Mouse (Mus musculus) c-Kit-negative CD71-positive TER-119-positive erythroid progenitor cells, embryonic 14.5 days (primary cell): ENCODE data around the gene Gipc2.

Experiments
- DNase-seq: peaks from one replicate; pipeline ENCODE4 v3.0.0-alpha.2; 2013; ENCODE audit warnings: low read depth, low spot score

Gene Gipc2

DNA sequence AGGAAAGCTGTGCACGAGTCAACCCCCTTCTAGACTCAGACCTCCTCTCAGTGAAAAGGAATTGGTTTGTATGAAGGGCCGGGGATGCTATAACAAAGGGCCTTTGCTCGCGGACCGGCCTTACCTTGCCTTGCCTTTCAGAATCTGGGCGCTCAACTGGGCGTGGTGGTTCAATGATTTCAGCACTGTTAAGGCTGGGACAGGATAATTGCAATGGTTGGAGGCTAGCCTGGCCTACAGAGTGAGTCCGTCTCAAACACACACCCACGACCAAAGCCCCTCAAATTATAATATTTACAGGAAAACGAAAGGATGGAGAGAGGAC is at the start of gene Gipc2:
Gene Gipc2, minus strand, starts transcription at position 132 of the 325 bp plus-strand sequence.
- no peak for DNase-seq

DNA sequence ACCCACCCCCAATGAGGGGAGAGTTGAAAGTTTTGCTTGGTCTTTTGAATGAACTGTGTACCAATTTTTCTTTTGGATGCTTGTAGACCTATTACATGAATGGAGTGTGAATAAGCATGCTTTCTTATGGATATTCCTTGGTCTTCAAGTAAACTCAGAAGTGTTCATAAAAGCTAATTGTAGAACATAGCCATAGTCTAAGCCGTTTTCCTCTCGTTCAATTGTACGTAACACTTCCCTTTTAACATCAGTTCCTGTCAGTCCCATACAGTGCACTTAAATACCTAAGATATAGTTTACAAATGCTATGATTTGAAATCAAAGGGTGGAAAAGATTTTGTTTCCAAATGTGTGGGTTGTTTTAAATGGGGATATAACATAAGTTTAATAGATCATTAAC is 47.4 kb upstream of the Gipc2 start:
- DNase-seq, result no peak

DNA sequence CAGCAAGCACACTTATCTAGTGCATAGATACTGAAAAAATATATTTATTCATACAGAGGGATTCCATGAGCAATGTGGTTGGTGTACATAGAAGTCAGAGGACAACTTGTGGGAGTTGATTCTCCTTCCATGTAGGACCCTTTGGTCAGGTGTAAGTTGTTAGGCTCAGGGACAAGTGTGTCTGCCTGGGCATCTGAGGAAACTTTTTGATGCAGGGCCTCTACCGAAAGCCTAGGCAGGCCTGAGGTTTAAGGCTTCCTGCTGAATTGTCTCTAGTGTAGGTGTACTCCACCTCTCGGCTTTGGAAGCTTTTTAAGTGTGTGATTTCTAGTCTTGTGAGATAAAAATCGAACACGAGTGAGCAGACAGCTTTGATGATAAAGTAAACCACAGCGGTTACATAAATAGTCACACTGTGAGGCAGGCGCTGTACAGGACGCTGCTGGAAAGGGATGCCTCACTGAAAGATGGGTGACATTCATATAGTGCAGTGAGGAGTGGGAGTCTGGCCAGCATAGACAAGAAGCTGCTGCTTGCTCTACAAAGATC is 45.8 kb upstream of the Gipc2 start:
- no peak for DNase-seq

DNA sequence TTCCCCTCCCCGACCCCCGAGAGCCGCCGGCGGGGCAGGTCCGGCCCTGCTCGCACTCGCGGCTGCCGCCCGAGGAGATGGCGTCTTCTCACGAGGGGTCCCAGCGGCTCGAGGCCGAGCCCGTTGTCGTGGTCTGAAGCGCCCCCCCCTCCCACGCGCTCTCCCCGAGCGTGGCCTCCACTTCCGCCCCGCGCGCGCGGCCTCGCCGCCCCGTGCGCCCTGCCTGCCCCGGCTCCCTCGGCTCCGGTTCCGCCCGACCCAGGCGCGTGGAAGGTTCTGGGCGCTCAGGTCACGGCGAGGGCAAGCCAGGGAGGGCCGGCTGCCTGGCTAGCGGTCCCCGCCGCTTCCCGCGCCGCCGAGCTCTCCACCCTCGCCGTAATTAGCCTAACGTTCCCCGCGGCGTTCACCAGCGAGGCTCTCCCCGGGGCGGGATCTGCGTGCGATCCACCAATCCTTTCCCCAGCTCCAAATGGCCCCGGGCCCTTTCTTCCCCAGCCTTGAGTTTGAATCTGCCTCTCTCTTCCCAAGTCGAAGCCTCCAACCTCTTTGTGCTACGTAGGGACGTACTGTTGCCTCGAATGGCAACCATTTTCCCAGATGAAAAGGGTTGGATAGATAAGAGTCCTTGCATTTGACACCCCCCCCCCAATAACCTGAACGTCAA is 44.8 kb upstream of the Gipc2 start:
- peak; percentile 46 for DNase-seq

DNA sequence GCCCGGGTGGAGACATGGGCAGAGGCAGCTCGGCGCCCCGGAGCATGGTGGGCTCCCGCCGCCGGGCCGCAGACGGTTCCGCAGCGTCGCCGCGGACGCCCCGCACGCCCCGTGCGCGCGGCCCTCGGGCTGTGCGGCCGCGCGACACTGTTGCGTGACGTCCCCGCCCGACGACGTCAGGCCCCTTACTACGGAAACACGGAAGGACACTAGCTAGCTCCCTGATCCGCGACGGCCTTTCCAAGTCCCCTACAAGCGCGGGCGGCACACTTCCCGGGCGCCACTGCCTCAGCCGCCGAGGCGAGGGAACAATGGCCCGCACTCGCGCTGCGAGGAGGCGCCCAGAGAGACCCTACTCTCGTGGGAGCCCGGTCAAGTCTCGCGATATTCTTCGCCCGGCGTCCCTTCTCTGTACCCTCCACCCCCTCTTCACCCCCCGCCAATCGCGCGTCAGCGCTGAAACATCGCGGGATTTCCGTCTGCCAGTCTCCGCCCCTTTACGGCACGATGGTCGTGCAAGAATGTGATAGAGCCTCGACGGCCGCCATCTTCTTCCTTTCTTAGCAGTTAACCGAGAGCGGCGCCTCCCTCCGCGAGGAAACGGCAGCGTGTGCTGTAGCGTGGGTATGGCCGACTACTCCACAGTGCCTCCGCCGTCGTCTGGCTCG is 44.1 kb upstream of the Gipc2 start, which contains the start of the genes Dnajb4 and Fubp1:
Gene Dnajb4, minus strand, starts transcription at position 336 of the 668 bp plus-strand sequence.
Gene Fubp1, plus strand, starts transcription at position 456 of the 668 bp plus-strand sequence.
- peak; percentile 99 for DNase-seq

DNA sequence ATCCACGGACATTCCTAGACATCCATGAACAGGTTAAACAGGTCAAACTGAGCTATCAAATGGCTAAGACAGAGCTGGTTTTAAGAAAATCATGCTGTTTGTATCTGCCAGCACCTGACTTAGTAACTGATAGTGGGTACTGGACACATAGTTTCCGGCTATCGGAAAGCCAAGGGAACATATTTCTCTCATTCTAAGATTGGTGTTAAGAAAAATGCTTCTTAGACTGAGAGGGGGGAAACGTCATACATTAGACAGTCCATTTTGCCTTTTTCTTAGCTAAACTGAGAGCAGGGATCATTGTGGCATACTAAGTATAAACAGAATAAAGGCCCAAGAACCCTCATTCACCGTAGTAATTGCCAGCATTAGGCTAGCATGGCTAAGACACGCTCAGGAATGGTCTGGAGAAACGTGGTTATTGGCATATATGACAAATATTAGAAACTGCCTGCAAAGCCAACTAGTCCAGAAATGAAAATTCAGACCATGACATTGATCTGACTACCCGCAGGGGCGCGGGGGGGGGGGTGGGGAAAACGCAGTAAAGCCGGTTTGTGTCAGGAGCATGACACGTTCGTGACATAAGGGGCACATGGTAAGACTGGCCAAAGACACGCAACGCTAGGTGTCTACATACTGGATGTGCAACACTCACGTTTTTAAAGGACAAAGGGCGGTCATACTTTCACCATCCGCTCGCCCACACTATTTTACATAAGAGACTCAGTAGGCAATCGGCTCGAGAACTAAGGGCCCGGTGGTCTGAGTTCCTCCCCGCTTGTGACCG is 43.3 kb upstream of the Gipc2 start:
- DNase-seq, result peak; percentile 38

DNA sequence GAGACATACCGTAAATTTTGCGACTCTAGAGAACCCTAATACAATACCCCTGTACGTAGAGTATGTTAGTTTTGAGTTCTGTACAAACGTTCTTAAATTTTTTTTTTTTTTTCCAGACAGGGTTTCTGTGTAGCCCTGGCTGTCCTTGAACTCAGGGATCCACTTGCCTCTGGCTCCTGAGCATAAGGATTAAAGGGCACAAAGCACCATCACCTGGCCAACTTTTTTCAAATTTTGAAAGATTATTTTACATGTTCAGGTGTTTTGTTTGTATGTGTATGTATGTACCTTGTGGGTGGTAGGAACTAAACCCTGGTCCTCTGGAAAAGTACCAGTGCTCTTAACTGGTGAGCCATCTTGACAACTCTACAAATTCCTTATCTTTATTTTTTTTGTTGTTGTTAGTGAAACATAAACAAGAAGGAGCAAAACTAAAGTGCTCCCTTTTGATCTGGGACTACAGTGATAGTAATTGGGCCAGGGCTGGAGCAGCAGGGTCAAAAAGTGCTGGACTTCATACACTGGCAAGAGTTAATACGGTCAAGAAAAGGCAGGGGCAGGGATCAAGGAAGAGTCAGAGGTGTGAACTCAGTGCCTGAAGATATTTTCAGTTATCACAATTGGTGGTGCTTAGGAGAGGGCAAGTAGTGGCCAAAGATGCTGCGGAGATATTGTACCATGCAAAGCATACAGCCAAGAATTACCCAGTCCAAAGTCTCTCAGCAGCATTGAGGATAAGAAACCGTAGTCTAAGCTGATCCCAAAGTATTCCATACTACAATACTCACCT is 42.3 kb upstream of the Gipc2 start:
- DNase-seq, result no peak

DNA sequence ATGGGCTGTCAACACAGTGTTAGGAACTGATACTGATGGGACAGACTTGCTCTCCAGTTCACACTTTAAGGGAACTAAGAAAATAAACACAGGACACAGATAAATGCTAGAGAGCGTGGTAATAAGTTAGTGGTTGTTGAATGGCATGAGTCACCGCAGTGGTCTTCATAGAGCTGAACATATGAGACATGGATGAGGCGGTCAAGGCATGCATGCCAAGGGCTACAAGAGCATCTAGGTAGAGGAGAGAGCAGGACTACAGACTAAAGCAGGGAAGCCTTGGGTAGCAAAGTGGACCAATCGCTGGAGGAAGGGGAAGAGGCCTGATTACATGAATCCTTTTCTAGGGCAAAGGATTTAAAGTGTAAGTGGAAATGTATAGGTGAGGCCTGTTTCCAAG is 41.1 kb upstream of the Gipc2 start:
- no peak for DNase-seq

DNA sequence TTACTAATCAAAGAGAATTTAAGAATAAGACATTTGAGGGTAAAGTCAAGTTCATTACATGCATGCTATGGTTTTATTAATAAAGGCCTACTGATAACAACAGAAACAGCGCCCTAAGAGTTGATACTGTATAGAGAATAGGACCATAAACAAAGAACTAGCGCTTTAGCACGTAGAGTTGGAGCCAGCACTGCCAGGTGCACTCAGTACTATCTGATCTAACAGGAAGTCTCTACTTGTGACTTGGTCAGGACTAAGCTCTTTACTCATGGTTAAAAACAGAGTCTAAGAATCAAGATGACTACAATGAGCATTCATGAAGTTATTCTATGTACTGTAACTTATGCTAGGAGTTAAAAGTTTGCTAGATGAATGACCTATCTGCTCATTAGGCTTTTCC is 38.5 kb upstream of the Gipc2 start:
- no peak for DNase-seq

DNA sequence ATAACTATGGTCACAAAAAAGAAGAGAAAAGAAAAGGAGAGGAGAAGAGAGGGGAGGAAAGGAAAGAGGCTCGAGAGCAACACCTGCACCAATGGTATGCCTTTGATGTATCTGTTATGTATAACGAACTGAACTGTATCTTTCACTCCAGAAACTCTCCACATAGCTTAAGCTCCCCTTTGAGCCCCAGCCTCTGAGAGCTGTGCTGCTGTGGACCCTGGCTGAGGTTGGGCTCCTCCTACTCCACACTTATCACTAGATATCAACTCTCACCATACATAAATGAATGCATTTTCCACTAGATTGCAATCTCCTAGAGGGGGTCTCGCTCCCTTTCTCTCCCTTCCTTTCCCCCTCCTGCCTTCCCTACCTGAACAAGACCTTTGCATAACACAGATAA is 38.0 kb upstream of the Gipc2 start:
- no peak for DNase-seq

DNA sequence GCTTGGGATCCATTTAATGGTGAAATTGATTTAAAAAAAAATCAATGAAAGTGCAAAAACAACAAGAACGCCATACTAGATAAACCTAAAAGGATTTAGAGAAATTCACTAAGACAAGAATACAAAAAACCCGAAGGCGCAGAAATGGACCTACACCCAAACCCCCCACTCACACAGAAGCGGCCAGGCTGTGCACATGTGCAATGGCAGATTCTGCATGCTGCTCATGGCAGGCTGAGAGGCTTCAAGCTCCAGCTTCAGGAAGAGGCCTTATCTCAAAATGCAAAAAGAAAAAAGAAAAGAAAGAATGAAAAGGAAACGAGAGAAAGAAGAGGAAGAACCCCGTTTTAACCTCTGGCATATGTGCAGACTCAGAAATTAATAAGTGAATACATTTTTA is 37.4 kb upstream of the Gipc2 start:
- DNase-seq, result no peak

DNA sequence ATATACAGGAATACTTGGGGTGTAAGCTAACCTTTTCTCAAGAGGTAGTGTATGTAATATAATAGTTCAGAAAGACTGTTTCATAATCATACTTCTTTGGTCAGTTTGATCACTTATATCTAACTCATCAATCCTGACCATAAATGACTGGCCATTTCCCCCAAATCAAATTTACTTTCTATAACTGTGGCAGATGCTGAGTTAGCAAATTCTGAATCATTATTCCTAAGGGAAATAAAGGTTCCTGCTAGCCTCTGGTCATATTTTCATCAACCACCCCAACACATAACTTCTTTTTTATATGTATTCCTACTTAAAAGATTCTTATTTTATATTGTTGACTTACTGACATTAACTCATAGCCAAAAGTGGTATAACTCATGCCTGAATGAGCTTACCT is 36.9 kb upstream of the Gipc2 start:
- no peak for DNase-seq

DNA sequence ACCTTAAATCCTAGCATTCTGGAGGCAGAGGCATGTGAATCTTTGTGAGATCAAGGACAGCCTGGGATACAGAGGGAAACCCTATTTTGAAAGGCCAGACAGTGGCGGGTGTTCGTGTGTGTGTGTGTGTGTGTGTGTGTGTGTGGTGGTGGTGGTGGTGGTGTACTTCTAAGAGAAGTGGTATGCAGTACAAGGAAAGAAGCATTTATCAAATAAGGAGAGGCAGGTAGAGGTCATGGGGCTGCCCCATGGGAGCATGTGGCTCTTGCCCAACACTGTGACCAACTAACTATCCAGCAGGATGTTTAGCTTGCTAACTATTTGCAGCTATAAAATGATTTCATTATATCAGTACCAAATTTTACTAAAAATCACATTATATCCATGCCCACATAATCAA is 35.6 kb upstream of the Gipc2 start:
- no peak for DNase-seq

DNA sequence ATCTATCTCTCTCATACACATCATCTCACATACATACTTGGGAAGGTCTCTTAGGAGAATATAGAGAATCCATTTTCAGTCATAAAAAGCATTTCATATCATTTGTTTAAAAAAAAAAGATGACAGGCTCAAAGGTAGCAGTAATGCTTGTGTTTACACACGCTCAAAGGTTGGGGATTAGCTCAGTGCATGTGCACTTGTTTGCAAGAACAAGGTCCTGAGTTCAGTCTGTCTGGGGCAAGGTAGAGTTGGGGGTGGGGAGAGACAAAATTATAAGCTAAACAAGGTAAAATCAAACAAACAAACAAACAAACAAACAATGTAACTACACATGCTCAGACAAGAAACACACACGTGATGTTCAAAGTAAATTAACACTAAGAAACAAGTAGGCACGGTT is 35.2 kb upstream of the Gipc2 start:
- no peak for DNase-seq

DNA sequence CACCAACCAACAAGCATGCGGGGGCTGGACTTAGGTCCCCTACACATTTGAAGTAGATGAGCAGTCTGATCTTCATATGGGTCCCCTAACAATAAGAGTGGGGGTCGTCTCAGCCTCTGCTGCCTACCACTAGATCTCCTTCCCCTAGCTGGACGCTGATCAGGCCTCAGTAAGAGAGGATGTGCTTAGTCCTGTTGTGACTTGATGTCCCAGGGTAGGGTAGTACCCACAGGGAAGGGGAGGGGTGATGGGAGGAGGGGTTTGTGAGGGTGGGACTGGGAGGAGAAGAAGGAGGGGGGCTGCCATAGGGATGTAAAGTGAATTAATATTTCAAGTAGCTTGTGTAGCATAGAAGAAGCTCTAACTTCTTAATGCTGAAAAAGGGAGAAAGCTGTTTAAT is 33.1 kb upstream of the Gipc2 start:
- DNase-seq, result no peak

DNA sequence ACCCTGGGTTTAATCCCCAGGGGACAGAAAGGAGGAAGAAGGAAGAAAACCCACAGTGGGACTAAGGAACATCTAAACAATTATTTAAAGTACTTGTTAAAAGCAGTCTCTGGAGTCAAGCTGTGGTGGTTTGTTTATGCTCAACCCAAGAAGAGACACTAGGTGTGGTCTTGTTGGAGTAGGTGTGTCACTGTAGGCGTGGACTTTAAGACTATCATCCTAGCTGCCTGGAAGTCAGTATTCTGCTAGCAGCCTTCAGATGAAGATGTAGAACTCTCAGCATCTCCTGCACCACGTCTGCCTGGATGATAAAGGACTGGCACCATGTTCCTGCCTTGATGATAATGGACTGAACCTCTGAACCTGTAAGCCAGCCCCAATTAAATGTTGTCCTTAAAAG is 31.2 kb upstream of the Gipc2 start:
- DNase-seq, result peak; percentile 80

DNA sequence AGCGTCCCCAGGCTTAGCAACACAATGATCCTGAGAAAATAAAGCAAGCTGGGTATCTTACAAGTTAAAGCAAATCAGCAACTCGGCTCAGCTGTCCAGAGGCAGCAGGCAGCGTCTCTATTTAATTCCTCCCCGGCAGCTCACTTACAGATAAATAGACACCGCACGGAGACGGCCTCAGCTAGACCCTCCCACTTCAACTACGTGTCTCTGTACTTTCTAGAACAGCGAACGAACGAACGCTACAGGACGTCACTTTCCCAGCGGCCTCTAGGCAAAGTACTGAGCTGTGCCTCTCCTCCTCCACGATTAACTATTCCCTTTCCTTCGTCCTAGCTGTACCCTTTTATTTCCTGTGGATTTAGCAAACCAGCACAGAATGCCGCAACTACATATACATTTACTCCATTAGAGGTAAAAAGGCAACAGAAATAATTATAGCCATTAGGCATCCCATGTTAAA is 27.6 kb upstream of the Gipc2 start:
- peak; percentile 88 for DNase-seq

DNA sequence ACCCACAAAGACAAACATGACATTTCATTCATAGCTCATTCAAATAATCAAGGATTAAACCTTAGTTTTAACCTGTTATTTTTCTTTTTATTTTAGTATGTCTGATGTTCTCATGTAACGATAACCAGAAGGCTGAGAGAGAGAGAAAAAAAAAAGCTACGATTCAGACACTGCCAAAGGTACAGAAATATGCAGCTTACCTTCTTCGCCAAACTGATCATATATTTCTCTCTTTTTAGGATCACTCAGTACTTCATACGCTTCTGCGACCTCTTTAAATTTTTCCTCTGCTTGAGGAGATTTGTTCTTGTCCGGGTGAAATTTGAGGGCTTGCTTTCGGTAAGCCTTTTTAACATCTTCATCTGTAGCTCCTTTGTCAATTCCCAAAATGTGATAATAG is 27.1 kb upstream of the Gipc2 start:
- peak; percentile 27 for DNase-seq

DNA sequence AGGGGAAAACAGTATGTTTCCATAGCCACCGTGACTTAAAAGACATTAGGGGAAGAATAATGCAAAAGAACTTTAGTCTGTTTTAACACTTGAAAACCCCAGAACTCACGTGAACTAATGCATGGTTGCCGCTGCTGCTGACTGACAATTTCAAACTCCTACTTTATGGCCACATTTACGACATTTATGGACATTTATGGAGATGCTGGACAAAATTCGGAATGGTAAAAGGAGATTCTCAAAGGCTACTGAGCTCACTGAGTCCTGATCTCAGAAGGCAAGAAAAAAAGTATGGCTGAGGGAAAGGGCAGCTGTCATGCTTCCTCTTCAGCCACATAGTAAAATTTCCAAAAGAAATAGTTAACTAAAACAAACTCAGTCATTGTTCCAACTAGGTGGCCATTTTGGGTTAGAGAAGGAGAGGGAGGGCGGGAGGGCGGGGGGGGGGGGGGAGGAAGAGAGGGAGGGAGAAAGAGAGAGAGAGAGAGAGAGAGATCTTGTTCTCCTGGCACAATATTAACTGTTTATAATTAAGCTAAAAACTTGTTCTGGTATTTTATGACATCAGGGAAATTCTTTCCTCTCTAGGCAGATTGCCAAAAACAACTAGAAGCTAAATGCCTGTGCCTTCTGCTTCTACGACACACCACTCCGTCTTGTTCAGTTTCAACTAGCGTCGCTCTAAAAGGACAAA is 26.4 kb upstream of the Gipc2 start:
- peak; percentile 42 for DNase-seq

DNA sequence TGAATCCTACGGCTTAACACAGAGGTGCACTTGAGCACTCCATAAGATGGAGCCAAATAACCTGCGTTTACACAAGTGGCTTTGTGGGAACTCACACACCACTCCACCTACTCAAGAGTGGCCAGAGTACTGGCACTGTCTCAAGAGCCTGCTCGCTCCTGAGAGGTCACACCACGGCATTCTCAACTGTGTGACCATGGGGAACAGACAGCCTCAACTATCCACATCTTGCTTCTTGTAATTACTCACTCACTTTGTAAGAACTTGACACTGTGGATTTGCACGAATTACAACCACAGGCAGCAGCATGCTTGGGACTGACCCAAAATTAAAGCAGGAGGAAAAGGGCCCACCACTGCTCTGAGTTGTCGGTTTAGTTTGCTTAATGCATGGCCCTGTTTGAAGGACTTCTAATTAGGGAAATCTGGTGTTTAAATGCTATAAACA is 25.8 kb upstream of the Gipc2 start:
- DNase-seq, result peak; percentile 46
